Mouse (Mus musculus) cortical plate, adult 2 months (tissue): Measurements from ENCODE around the gene Zfp629. TPM values are rescaled to one million over a fixed set of nuclear protein-coding genes. Genes with fewer than 3 reads are reported as not detected.

Source experiments
- H3K27ac ChIP-seq: fragments of 200-500 bp; 2 replicates; pipeline ENCODE4 v1.5.1; 2012; ENCODE audit warnings: low read length, control low read depth, inconsistent platforms; ENCODE audit not compliant: insufficient read depth
- H3K4me1 ChIP-seq: fragments of 200-500 bp; 2 replicates; pipeline ENCODE4 v1.6.1; 2011; ENCODE audit warnings: low read length; ENCODE audit not compliant: control insufficient read depth, insufficient read depth
- H3K4me3 ChIP-seq: fragments of 200-500 bp; 2 replicates; pipeline ENCODE4 v1.5.1; 2011; ENCODE audit warnings: mild to moderate bottlenecking, low read length, control low read depth; ENCODE audit not compliant: insufficient read depth
- CTCF ChIP-seq: fragments of 200-500 bp; IDR thresholded peaks from 2 replicates; pipeline ENCODE4 v1.5.1; 2011; ENCODE audit warnings: mild to moderate bottlenecking, control low read depth, low read length; ENCODE audit not compliant: insufficient read depth; ENCODE audit errors: extremely low read depth
- POLR2A ChIP-seq: fragments of 200-500 bp; IDR thresholded peaks from 2 replicates; pipeline ENCODE4 v1.6.1; 2011; ENCODE audit warnings: mild to moderate bottlenecking, low read length, control low read depth; ENCODE audit not compliant: insufficient read depth; ENCODE audit errors: extremely low read depth
- polyA plus RNA-seq: library from polyadenylated mRNA; depleted of rRNA; stranded (reverse); fragments of >200 nt; gene quantifications from 2 replicates; pipeline ENCODE4 v1.2.3, GENCODE M21; 2012

Gene Zfp629
- polyA plus RNA-seq, 1 experiment = 16.9 TPM

DNA sequence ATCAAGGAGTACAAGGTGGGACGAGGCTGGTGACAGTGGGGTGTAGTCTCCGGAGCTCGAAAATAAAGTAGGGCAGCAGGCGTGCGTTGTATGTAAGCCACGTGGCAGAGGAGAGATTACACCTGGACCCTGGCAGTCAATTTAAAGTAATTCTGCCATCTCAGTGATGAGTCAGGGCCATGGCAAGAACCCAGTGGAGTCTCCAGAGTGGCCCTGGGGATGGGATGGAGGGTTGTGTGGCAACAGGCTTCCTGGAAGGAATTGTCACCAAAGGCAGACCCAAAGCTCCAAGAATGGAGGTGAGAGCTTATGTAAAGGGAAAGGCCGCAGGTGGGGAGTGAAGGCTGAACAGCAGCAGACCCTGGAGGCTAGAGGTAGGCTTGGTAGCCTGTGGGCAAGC is 15.0 kb downstream of the Zfp629 start:
- no peaks in the 10 kb centered on the region for H3K4me1 ChIP-seq

DNA sequence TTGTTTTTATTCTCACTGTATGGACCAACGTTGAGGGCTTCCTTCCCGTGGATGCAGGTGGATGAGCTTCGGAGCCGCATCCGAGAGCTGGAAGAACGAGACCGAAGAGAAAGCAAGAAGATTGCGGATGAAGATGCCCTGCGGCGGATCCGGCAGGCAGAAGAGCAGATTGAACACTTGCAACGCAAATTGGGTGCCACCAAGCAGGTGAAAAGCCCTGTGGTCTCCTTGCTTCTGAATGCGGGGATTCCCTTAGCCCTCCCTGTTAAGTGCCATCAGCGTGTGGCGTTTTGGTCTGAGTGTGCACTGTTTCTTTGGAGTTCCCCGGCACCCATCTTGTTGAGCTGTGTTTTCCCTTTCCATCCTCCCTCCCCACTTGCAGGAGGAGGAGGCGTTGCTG is 18.9 kb downstream of the Zfp629 start:
- Histone ChIP-seq H3K27ac (no peak overlapping the region), H3K4me1 (no peaks in the 10 kb centered on the region), H3K4me3 (no peak overlapping the region)
- no peak for TF ChIP-seq CTCF
- no peak for TF ChIP-seq POLR2A

More for the DNA sequence above, 15.0 kb downstream of the Zfp629 start:
- Histone ChIP-seq H3K4me3 (no peak overlapping the region), H3K27ac (no peak overlapping the region)
- TF ChIP-seq POLR2A (no peak), CTCF (no peak)

DNA sequence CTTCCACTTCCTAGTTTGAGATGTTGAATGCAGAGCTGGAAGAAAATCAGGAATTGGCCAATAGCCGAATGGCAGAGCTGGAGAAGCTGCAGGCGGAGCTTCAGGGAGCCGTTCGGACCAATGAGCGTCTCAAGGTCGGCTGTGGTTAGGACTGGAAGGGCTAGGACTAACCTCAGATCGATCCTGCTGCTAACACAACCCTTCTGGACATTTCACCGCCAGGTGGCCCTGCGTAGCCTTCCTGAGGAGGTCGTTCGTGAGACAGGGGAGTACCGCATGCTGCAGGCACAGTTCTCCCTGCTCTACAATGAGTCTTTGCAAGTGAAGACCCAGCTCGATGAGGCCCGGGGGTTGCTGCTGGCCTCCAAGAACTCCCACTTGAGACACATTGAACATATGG is 23.0 kb downstream of the Zfp629 start:
- TF ChIP-seq POLR2A (no peak), CTCF (no peak)
- H3K27ac ChIP-seq = no peak overlapping the region
- peaks cover 6% of the 10 kb centered on the region for H3K4me1 ChIP-seq
- no peak overlapping the region for H3K4me3 ChIP-seq

DNA sequence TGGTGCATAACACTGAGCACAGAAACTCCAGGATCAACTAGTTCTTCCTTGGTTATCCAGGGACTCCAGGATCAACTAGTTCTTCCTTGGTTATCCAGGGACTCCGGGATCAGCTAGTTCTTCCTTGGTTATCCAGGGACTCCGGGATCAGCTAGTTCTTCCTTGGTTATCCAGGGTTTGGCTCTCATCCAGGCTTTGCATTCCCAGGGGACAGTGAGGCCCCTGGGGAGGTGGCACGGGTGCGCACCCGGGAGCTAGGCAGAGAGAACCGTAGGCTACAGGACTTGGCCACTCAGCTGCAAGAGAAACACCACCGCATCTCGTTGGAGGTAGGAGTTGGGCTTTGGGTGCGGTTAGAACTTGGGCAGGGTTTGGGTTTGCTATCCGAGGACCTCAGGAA is 24.5 kb downstream of the Zfp629 start:
- Histone ChIP-seq H3K27ac (no peak overlapping the region), H3K4me1 (peaks cover 8% of the 10 kb centered on the region), H3K4me3 (no peak overlapping the region)
- no peak for TF ChIP-seq CTCF

DNA sequence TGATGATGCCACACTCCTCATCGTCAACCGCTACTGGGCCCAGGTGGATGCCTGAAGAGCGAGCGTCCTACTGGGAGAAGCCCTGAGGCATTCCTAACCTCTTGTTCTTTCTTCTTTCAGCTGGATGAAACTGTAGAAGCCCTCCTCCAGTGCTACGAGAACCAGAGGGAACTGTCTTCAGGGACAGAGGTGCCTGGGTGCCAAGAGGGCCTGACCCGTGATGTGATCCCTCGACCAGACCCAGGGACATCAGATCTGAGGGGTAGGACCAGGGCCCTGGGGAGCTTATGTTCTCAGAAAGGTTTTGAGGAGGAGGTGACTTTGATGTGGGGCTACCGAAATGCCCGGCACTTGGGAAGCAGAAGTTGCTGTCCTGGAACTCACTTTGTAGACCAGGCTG is 26.0 kb downstream of the Zfp629 start:
- no peak for TF ChIP-seq CTCF
- TF ChIP-seq POLR2A = no peak
- Histone ChIP-seq H3K27ac (no peak overlapping the region), H3K4me1 (peaks cover 8% of the 10 kb centered on the region), H3K4me3 (peak overlapping the region; percentile 76; the same call in 1 of the 2 replicates)

DNA sequence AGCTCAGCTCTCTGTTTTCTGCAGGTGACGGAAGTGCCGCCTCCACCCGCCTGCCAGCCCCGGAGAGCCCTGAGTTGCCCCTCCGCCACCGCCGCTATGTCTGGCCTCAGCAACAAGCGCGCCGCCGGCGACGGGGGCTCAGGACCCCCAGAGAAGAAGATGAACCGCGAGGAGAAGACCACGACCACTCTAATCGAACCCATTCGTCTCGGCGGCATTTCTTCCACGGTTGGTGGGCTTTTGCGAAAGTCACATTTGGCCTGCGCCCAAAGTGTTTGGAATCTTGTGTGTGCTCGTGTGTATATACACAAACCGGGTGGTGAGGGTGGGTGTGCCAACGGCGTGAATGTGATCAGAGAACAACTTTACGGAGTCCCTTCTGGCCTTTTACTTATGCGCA is 26.7 kb downstream of the Zfp629 start:
- peaks cover 8% of the 10 kb centered on the region for H3K4me1 ChIP-seq
- TF ChIP-seq CTCF (no peak), POLR2A (no peak)
- no peak overlapping the region for H3K27ac ChIP-seq
- peak overlapping the region; percentile 76 for H3K4me3 ChIP-seq

DNA sequence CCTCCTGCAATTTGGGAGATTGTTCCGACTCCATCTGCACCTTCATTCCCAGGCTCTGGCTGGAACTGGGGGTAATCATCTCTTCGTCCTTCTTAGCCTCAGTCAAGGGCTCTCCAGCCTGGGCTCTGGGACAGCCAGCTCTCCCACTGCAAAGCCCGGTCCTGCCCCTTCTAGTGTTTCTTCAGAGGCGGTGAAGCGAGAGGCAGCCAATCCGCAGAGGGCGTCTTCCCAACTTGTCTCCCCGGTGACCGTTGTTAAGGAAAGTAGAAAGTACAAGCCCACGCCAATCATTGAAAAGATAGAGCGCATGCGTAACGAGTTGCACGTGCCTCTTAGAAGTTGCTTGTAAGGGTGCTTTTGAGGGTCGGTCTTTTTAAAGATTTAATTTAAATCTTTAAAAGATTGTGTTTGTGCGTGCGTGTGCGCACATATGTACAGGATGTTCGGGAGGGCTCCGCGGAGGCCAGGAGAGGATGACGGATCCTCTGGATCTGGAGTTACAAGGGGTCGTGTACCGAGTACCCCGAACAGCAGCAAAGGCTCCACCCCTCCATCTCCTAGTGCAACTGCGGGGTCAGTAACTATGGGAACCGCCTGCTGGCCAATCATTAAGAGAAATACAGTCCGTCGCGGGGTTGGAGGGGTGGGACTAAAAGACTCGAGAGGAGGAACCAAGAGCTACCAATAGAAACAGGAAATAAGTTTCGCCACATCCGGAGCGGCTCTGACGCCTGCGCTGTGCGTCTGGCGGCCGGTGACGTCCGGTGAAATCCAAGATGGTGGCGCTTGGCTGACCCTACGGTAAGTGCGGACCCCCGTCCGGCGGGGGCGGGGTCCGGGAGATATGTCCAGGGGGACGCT is 27.4 kb downstream of the Zfp629 start, which contains the start of the genes Ccdc189 and Rnf40:
TSS of gene Ccdc189 (minus strand) at position 585 of the 861 bp plus-strand sequence.
TSS of gene Rnf40 (plus strand) at position 757 of the 861 bp plus-strand sequence.
- peaks cover 8% of the 10 kb centered on the region for H3K4me1 ChIP-seq
- H3K27ac ChIP-seq = no peak within 1 kb of the TSS
- TF ChIP-seq CTCF (no peak), POLR2A (peak; percentile 82)
- H3K4me3 ChIP-seq = peak within 1 kb of the TSS; percentile 76

DNA sequence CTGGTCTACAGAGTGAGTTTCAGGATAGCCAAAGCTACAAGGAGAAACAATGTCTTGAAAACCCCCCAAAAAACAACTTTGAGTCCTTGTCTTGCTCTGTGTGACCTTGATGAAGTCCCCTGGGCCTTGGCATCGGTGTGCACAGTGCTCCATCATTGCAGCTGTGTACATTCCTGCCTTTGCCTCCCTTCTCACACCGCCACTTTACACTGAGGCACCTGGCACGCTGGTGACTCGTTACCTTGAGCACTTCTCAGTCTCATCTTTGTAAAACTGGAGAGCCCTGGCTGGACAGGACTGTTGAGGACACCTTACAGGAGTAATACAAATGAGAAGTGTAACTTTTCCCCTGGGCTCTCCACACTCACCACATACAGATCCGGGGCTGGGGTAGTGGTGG is 28.4 kb downstream of the Zfp629 start:
- Histone ChIP-seq H3K4me1 (peaks cover 8% of the 10 kb centered on the region), H3K4me3 (no peak overlapping the region; the same call in 1 of the 2 replicates), H3K27ac (no peak overlapping the region)
- TF ChIP-seq CTCF (no peak), POLR2A (no peak)

DNA sequence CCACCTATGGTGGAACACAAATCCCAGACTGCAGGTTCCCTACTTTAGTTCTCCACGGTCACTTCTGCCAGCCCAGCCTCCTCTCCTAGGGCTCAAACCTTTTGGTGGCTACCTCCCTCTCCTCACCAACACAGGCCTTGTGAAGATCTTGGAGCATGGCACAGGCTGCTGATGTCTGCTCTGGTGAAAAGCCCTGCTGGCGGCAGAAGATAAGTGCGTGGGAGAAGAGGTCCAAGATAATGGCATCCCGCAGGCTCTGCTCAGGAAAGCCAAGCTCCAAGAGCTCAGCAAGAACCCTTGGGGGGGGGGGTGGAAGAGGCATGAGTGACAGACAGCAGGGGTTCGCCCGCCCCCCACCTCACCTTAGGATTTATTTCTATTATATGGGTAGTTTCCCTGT is 29.4 kb downstream of the Zfp629 start:
- Histone ChIP-seq H3K4me1 (peaks cover 8% of the 10 kb centered on the region), H3K27ac (no peak overlapping the region), H3K4me3 (no peak overlapping the region)
- TF ChIP-seq CTCF (no peak), POLR2A (no peak)

DNA sequence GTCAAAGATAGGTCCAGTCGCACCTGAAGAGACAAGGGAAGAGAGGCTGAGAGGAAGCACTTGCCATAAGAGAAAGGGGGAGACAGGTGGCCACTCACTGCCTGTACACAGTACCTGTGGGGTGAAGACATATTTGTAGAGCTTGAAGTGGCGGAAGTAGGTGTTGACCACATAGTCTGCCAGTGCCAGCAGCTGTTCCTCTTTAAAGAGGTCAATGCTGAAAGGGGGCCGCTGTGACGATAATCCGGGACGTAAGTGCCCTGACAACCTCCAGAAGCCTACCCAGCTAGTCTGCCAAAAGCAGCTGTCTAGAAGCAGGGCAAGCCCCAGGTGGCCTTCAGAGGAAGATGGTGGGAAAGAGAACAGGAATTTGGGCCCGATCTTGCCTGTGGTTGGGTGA is 30.6 kb downstream of the Zfp629 start:
- Histone ChIP-seq H3K4me1 (peaks cover 8% of the 10 kb centered on the region), H3K4me3 (no peak overlapping the region), H3K27ac (no peak overlapping the region)
- no peak for TF ChIP-seq POLR2A
- no peak for TF ChIP-seq CTCF
